Mouse (Mus musculus) spleen, adult 2 months (tissue): ENCODE measurements at regions not wholly inside any gene's neighbourhood (a gene's known extent, or its start where the extent isn't known, plus 50 kb on each side); places are given as distances from the start of the nearest gene placed in this dataset.

Source experiments
- DNase-seq, 2 experiments: peaks; one replicate each; pipeline versions ENCODE4 v3.0.0 to v3.0.0-alpha.2; 2012 to 2021; ENCODE audit warnings: low spot score in 2 of 2, low read depth in 1 of 2
- H3K27ac ChIP-seq: fragments of 200-500 bp; 2 replicates; pipeline ENCODE4 v1.5.1; 2012; ENCODE audit warnings: low read length, inconsistent platforms; ENCODE audit not compliant: insufficient read depth
- H3K27me3 ChIP-seq: fragments of 200-500 bp; 2 replicates; pipeline ENCODE4 v1.6.1; 2012; ENCODE audit warnings: mild to moderate bottlenecking, moderate library complexity, low read length, inconsistent platforms; ENCODE audit not compliant: control insufficient read depth, insufficient read depth
- H3K36me3 ChIP-seq: fragments of 200-500 bp; 2 replicates; pipeline ENCODE4 v1.6.1; 2012; ENCODE audit warnings: mild to moderate bottlenecking, low read length, inconsistent platforms; ENCODE audit not compliant: control insufficient read depth, insufficient read depth
- H3K4me1 ChIP-seq: fragments of 200-500 bp; 2 replicates; pipeline ENCODE4 v1.6.1; 2011; ENCODE audit warnings: inconsistent platforms; ENCODE audit not compliant: control insufficient read depth, insufficient read depth, insufficient read length
- H3K4me3 ChIP-seq: fragments of 200-500 bp; 2 replicates; pipeline ENCODE4 v1.5.1; 2011; ENCODE audit warnings: mild to moderate bottlenecking, inconsistent platforms; ENCODE audit not compliant: insufficient read depth, insufficient read length; ENCODE audit errors: extremely low read depth
- CTCF ChIP-seq: fragments of 200-500 bp; IDR thresholded peaks from 2 replicates; pipeline ENCODE4 v1.5.1; 2011; ENCODE audit warnings: mild to moderate bottlenecking, inconsistent platforms; ENCODE audit not compliant: insufficient read depth, insufficient read length, insufficient replicate concordance; ENCODE audit errors: extremely low read depth
- POLR2A ChIP-seq: fragments of 200-500 bp; IDR thresholded peaks from 2 replicates; pipeline ENCODE4 v1.6.1; 2011; ENCODE audit warnings: low read depth, low read length, inconsistent platforms
- WGBS: fragments of 180-500 bp; shearing (Covaris S2); methylation state at CpG from one replicate; pipeline ENCODE4 v1.1.7; 2018; 5-methylcytosine and 5-hydroxymethylcytosine counted together

DNA sequence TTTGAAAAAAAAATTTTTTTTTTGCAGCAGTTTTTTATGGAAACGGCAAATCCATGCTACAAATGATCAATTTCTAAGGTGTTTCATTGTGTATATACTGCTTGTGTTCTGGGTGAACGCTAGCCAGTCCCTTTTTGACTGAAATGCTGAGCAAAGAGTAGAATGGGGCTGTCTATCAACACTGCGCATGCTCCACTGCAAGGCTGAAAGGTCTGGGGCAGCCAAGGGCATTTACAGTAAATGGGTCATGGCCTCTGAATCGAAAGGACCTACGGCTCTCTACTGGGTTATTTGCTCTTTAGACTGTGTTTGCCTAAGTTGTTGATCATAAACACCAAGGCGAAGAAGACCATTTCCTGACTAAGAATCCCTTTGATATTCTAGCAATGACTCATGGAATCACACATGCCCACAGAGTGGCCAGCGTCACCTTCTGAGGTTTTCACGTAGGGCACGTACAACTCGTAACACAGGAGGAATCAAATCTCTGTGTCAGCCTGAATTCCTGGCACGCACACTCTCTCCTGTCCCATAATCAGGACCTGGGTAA lies 171.8 kb upstream of the Prdm1 start:
- Histone ChIP-seq H3K27ac (no peak overlapping the region), H3K36me3 (no peaks in the 10 kb centered on the region), H3K4me1 (peaks cover 2% of the 10 kb centered on the region), H3K27me3 (no peaks in the 10 kb centered on the region), H3K4me3 (no peak overlapping the region)
- DNase-seq = no peak
- 90% methylated on average over 11 of the region's 11 CpGs for WGBS
- TF ChIP-seq CTCF (no peak), POLR2A (no peak)

GRCm38 (mm10) chr10:44697966-44698365 lies 169.7 kb upstream of the Prdm1 start:
- Histone ChIP-seq H3K27me3 (no peaks in the 10 kb centered on the region), H3K4me3 (no peak overlapping the region), H3K27ac (no peak overlapping the region), H3K4me1 (no peaks in the 10 kb centered on the region), H3K36me3 (no peaks in the 10 kb centered on the region)
- 81% methylated on average over 2 of the region's 2 CpGs for WGBS
- DNase-seq = no peak
- TF ChIP-seq CTCF (no peak), POLR2A (no peak)

DNA sequence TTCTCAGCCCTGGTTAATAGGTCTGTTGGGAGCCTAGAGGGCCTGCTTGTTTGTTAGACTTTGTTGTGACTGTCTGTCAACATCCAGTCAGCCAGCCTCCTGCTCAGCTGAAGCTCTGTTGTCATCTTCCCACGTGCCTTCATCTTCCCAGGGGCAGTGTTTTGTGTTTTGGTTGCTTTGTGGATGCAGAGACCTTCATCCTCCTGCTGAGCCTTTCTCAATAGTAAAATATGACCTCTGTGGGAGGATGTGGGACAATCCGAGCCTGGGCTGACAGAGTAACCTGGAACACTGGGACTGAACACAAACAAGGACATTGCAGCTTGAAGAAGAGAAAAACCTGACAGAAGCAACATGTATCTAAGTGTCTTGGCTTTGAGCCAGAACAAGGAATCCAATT lies 168.7 kb upstream of the Prdm1 start:
- Histone ChIP-seq H3K36me3 (no peaks in the 10 kb centered on the region), H3K27ac (no peak overlapping the region), H3K27me3 (no peaks in the 10 kb centered on the region), H3K4me3 (no peak overlapping the region), H3K4me1 (no peaks in the 10 kb centered on the region)
- 87% methylated on average over 2 of the region's 2 CpGs for WGBS
- no peak for TF ChIP-seq CTCF
- no peak for TF ChIP-seq POLR2A
- DNase-seq = no peak

DNA sequence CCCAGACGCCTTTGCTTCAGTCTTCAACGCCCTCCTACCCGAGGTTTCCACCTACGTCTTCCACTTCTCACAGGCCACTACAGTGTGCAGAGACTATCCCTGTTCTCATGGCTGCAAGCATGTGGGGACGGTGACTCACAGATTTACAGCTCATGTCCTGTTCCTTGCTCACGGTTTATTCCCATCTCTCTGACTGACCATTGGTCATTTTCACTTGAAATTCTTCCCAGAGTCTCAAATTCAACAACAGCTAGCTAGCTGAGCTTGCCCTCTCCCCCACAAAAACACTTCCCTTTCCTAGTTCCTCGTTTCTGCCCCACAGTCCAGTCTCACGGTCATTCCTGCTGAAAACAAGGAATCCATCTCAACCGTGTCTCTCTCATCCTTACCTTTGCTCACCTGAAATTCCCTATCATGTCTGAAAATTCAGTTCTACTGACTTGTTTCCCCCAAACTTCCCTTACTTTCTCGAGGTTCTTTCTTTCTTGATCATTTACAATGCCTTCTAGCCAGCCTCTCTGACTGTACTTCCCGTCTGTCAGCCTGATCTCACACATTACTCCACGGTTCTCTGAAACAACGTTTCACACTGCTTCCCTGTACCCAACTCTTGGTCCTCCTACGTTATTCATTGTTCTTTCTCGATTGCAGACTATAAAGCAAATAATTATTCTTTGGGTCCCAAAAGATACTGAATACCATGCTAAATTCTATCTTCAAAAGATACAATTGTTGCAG lies 163.5 kb upstream of the Prdm1 start:
- no peak for DNase-seq
- Histone ChIP-seq H3K27me3 (no peaks in the 10 kb centered on the region), H3K36me3 (no peaks in the 10 kb centered on the region), H3K4me1 (no peaks in the 10 kb centered on the region; the same call in 1 of the 2 replicates), H3K4me3 (no peak overlapping the region), H3K27ac (no peak overlapping the region)
- TF ChIP-seq POLR2A = no peak
- WGBS = 35% methylated on average over 15 of the region's 15 CpGs

- no peak for DNase-seq
- TF ChIP-seq POLR2A = no peak
- TF ChIP-seq CTCF = no peak
- no peaks in the 10 kb centered on the region; the same call in 1 of the 2 replicates for H3K4me1 ChIP-seq
- WGBS = 69% methylated on average over 3 of the region's 3 CpGs
- H3K36me3 ChIP-seq = no peaks in the 10 kb centered on the region
- no peak overlapping the region for H3K4me3 ChIP-seq
- no peak overlapping the region for H3K27ac ChIP-seq
- H3K27me3 ChIP-seq = no peaks in the 10 kb centered on the region
Measured at GRCm38 (mm10) chr10:44688555-44688954, 160.3 kb upstream of the Prdm1 start.

DNA sequence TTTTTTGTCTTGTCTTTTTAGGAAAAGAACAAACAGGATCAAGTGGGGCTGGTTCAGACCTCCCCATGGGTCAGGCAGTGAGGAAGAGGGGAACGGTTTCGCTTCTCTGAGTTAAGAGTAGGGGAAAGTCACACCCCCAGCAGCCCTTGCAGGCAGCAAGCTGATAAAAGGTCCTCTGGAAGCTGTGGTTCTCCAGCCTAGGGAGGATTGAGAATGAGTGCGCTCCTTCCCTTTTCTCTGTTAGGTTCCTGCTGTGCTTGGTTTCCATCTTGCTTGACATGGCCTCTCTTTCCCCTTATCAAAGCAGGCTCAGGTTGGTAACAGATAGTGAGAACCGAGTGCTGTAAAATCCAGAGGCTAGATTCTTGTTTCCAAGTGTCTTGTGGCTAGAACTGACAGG lies 157.8 kb upstream of the Prdm1 start:
- Histone ChIP-seq H3K4me1 (no peaks in the 10 kb centered on the region; the same call in 1 of the 2 replicates), H3K27ac (no peak overlapping the region), H3K4me3 (no peak overlapping the region), H3K36me3 (no peaks in the 10 kb centered on the region), H3K27me3 (no peaks in the 10 kb centered on the region)
- 36% methylated on average over 4 of the region's 4 CpGs for WGBS
- TF ChIP-seq CTCF (no peak), POLR2A (no peak)
- DNase-seq = no peak

- Histone ChIP-seq H3K4me3 (no peak overlapping the region), H3K27me3 (no peaks in the 10 kb centered on the region), H3K36me3 (no peaks in the 10 kb centered on the region), H3K27ac (no peak overlapping the region), H3K4me1 (no peaks in the 10 kb centered on the region; the same call in 1 of the 2 replicates)
- TF ChIP-seq CTCF = no peak
- TF ChIP-seq POLR2A = no peak
- no peak for DNase-seq
- 43% methylated on average over 3 of the region's 3 CpGs for WGBS
Measured at GRCm38 (mm10) chr10:44685215-44685614, 156.9 kb upstream of the Prdm1 start.
